Mouse (Mus musculus): ENCODE results near the gene Apbb2. TPM values are rescaled to one million over a fixed set of nuclear protein-coding genes. Genes with fewer than 3 reads are reported as not detected.

The Apbb2 gene
- polyA plus RNA-seq, 1 experiment from 2014 or later, result 39.5 TPM

DNA sequence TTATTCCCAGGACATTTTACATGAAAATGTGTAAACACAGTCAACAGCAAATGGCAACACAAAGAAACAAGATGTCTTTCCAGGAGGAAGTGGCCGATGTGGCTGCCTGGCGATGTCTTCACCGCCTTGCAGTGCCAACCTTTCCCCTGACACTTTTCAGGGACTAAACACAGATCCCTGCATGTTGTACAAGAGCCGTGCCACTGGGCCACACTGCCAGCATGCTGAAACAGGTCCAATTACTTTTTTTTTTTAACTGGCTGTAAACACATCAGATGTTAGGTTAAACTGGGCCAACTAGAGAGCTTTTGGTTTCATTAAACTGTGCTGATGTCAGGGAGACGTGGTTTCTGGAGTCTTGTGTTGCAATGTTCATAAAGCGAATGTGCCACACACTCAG lies 319.7 kb downstream of the Apbb2 start:
- 88% methylated on average over 6 of the region's 6 CpGs for WGBS

GRCm38 (mm10) chr5:66296116-66296515 lies 322.5 kb downstream of the Apbb2 start:
- H3K4me1 ChIP-seq (ENCODE audit: control insufficient read depth, insufficient read depth, low read length), result no peaks in the 10 kb centered on the region
- 93% methylated on average over 5 of the region's 5 CpGs for WGBS
- no peak for ATAC-seq (ENCODE audit: insufficient number of reproducible peaks, insufficient read depth, low FRiP score, low read depth)

More for the DNA sequence above, 319.7 kb downstream of the Apbb2 start:
- Histone ChIP-seq H3K27ac (ENCODE audit: low read length) (no peak overlapping the region), H3K36me3 (ENCODE audit: control insufficient read depth, insufficient read depth, low read length) (peaks cover 3% of the 10 kb centered on the region; the same call in 1 of the 2 replicates), H3K4me1 (ENCODE audit: control insufficient read depth, insufficient read depth, low read length) (no peaks in the 10 kb centered on the region), H3K9ac (replicated peaks; ENCODE audit: low read depth, low read length) (no peak overlapping the region), H3K4me3 (ENCODE audit: low read depth, low read length) (no peak overlapping the region), H3K4me2 (replicated peaks; ENCODE audit: low read depth, low read length) (no peak overlapping the region), H3K27me3 (ENCODE audit: control insufficient read depth, insufficient read depth, low read length) (no peaks in the 10 kb centered on the region), H3K9me3 (ENCODE audit: control insufficient read depth, low read depth, low read length) (no peaks in the 10 kb centered on the region)
- no peak for ATAC-seq (ENCODE audit: insufficient number of reproducible peaks, insufficient read depth, low FRiP score, low read depth)

DNA sequence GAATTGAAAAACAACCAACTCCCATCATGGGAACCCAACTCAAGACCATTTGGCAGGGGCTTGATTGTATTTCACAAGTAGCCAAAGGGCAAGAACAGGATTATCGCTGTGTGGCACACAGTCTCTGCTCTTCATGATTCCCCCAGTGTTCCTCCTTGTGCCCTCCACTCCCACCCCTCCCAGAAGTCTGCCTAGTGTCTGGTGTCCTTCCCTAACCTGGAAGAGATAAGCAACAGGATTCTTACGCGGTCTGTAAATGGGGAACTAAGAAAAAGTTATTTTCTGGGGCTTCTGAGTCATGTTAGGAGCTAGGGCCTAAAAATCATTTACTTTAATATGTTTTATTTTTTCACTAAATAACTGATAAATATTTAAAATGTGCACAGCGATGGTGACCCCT lies 323.6 kb downstream of the Apbb2 start:
- H3K36me3 ChIP-seq (ENCODE audit: control insufficient read depth, insufficient read depth, low read length), result no peaks in the 10 kb centered on the region

More at GRCm38 (mm10) chr5:66296116-66296515, 322.5 kb downstream of the Apbb2 start:
- Histone ChIP-seq H3K27ac (ENCODE audit: low read length) (no peak overlapping the region), H3K9me3 (ENCODE audit: control insufficient read depth, low read depth, low read length) (no peaks in the 10 kb centered on the region), H3K4me3 (ENCODE audit: low read depth, low read length) (no peak overlapping the region), H3K27me3 (ENCODE audit: control insufficient read depth, insufficient read depth, low read length) (no peaks in the 10 kb centered on the region), H3K36me3 (ENCODE audit: control insufficient read depth, insufficient read depth, low read length) (no peaks in the 10 kb centered on the region), H3K4me2 (replicated peaks; ENCODE audit: low read depth, low read length) (no peak overlapping the region), H3K9ac (replicated peaks; ENCODE audit: low read depth, low read length) (no peak overlapping the region)

DNA sequence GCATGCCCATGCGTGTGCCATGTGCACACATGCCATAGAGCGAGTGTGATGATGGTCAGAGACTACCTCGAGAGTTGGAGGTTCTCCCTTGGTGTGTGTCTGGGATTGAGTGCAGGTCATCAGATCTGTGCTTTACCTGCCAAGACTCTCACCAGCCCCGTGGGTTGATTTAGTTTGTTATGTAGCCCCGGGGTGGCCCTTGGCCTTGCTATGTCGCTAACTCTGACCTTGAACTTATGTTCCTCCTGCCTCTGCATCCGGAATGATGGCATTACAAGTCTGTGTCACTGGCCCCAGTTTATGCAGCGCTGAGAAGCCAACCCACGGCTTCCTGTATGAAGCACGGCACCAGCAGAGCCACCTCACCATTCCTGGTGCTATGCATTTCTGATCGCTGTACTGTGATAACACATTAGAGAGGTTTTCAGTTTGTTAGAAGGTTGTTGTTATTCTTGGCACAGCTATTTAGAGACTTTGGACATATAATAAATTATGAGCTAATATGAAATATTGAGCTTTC lies 324.4 kb downstream of the Apbb2 start:
- Histone ChIP-seq H3K9me3 (ENCODE audit: control insufficient read depth, low read depth, low read length) (no peaks in the 10 kb centered on the region), H3K9ac (replicated peaks; ENCODE audit: low read depth, low read length) (no peak overlapping the region), H3K27me3 (ENCODE audit: control insufficient read depth, insufficient read depth, low read length) (no peaks in the 10 kb centered on the region), H3K4me2 (replicated peaks; ENCODE audit: low read depth, low read length) (no peak overlapping the region), H3K4me3 (ENCODE audit: low read depth, low read length) (no peak overlapping the region), H3K27ac (ENCODE audit: low read length) (no peak overlapping the region), H3K4me1 (ENCODE audit: control insufficient read depth, insufficient read depth, low read length) (no peaks in the 10 kb centered on the region), H3K36me3 (ENCODE audit: control insufficient read depth, insufficient read depth, low read length) (no peaks in the 10 kb centered on the region)
- no peak for ATAC-seq (ENCODE audit: insufficient number of reproducible peaks, insufficient read depth, low FRiP score, low read depth)
- WGBS, result 91% methylated on average over 11 of the region's 11 CpGs

More for the DNA sequence above, 323.6 kb downstream of the Apbb2 start:
- no peak overlapping the region for H3K9ac ChIP-seq (replicated peaks; ENCODE audit: low read depth, low read length)
- H3K4me2 ChIP-seq (replicated peaks; ENCODE audit: low read depth, low read length), result no peak overlapping the region
- no peak overlapping the region for H3K4me3 ChIP-seq (ENCODE audit: low read depth, low read length)
- WGBS, result 92% methylated on average over 4 of the region's 4 CpGs
- H3K27me3 ChIP-seq (ENCODE audit: control insufficient read depth, insufficient read depth, low read length), result no peaks in the 10 kb centered on the region
- no peak overlapping the region for H3K27ac ChIP-seq (ENCODE audit: low read length)
- H3K4me1 ChIP-seq (ENCODE audit: control insufficient read depth, insufficient read depth, low read length), result no peaks in the 10 kb centered on the region
- no peak for ATAC-seq (ENCODE audit: insufficient number of reproducible peaks, insufficient read depth, low FRiP score, low read depth)
- no peaks in the 10 kb centered on the region for H3K9me3 ChIP-seq (ENCODE audit: control insufficient read depth, low read depth, low read length)

DNA sequence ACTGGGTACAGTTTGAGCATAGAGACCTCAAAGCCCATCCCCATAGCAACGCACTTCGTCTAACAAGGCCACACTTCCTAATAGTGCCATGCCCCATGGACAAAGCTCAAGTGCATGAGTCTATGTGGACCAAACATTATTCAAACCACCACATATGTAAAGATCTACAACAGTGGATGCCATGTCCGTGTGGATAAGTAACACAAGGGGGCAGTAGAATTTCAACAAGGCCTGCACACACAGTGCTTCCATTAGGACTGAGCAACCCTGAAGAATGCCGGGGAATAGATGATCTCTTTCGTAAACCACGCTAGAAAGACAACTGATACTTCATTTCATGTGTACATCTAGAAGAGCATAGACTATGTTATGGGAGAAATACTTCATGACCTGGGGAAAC lies 337.8 kb downstream of the Apbb2 start:
- H3K4me2 ChIP-seq (replicated peaks; ENCODE audit: low read depth, low read length), result no peak overlapping the region

DNA sequence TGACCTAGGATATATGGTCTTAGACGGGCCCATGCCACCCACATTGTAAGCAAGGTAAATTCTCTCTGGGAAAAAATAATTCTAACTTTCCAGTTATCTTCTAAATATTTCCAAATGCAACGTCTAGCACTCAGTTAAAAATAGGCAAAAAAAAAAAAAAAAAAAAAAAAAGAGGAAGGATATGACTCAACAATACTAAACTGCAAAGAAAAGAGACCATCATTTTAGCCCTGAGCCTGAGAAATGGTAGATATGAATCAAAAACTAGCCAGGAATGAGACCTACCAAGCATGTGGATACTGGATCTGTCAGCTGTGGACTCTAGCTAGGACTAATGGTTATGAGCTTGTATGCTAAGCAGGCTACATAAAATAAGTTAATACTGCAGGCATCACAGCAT lies 338.9 kb downstream of the Apbb2 start:
- Histone ChIP-seq H3K36me3 (ENCODE audit: control insufficient read depth, insufficient read depth, low read length) (no peaks in the 10 kb centered on the region), H3K4me2 (replicated peaks; ENCODE audit: low read depth, low read length) (no peak overlapping the region), H3K9me3 (ENCODE audit: control insufficient read depth, low read depth, low read length) (no peaks in the 10 kb centered on the region), H3K27ac (ENCODE audit: low read length) (no peak overlapping the region), H3K9ac (replicated peaks; ENCODE audit: low read depth, low read length) (no peak overlapping the region), H3K4me3 (ENCODE audit: low read depth, low read length) (no peak overlapping the region), H3K4me1 (ENCODE audit: control insufficient read depth, insufficient read depth, low read length) (no peaks in the 10 kb centered on the region), H3K27me3 (ENCODE audit: control insufficient read depth, insufficient read depth, low read length) (no peaks in the 10 kb centered on the region)
- ATAC-seq (ENCODE audit: insufficient number of reproducible peaks, insufficient read depth, low FRiP score, low read depth), result no peak
- WGBS, result 79% methylated on average over 2 of the region's 2 CpGs

More for the DNA sequence above, 337.8 kb downstream of the Apbb2 start:
- H3K4me3 ChIP-seq (ENCODE audit: low read depth, low read length), result no peak overlapping the region
- WGBS, result 77% methylated on average over 6 of the region's 6 CpGs
- H3K9me3 ChIP-seq (ENCODE audit: control insufficient read depth, low read depth, low read length), result no peaks in the 10 kb centered on the region
- no peaks in the 10 kb centered on the region for H3K27me3 ChIP-seq (ENCODE audit: control insufficient read depth, insufficient read depth, low read length)
- H3K36me3 ChIP-seq (ENCODE audit: control insufficient read depth, insufficient read depth, low read length), result no peaks in the 10 kb centered on the region
- no peaks in the 10 kb centered on the region for H3K4me1 ChIP-seq (ENCODE audit: control insufficient read depth, insufficient read depth, low read length)
- H3K27ac ChIP-seq (ENCODE audit: low read length), result no peak overlapping the region
- H3K9ac ChIP-seq (replicated peaks; ENCODE audit: low read depth, low read length), result no peak overlapping the region
- ATAC-seq (ENCODE audit: insufficient number of reproducible peaks, insufficient read depth, low FRiP score, low read depth), result no peak

DNA sequence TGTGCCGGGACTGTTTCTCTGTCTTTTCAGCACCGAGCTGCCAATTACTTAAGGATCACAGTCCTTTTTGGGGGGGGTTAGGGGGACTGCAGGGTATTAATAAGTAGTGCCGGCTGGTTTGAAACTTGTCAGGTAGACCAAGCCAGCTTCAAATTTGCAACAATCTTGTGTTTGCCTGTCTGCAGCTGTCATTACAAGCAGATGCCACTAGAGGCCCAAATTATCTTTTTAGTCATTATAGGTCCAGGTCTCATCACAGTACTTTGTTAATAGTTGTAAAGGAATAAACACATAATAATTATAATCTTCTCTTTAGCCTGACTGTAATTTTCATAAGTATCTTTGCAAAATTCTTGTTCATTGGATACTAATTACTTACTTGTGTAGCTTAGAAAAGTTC lies 344.2 kb downstream of the Apbb2 start:
- Histone ChIP-seq H3K36me3 (ENCODE audit: control insufficient read depth, insufficient read depth, low read length) (no peaks in the 10 kb centered on the region), H3K9me3 (ENCODE audit: control insufficient read depth, low read depth, low read length) (no peaks in the 10 kb centered on the region), H3K27ac (ENCODE audit: low read length) (no peak overlapping the region), H3K27me3 (ENCODE audit: control insufficient read depth, insufficient read depth, low read length) (no peaks in the 10 kb centered on the region), H3K9ac (replicated peaks; ENCODE audit: low read depth, low read length) (no peak overlapping the region), H3K4me2 (replicated peaks; ENCODE audit: low read depth, low read length) (no peak overlapping the region), H3K4me1 (ENCODE audit: control insufficient read depth, insufficient read depth, low read length) (no peaks in the 10 kb centered on the region), H3K4me3 (ENCODE audit: low read depth, low read length) (no peak overlapping the region)
- WGBS, result 60% methylated on average over 3 of the region's 3 CpGs
- no peak for ATAC-seq (ENCODE audit: insufficient number of reproducible peaks, insufficient read depth, low FRiP score, low read depth)

DNA sequence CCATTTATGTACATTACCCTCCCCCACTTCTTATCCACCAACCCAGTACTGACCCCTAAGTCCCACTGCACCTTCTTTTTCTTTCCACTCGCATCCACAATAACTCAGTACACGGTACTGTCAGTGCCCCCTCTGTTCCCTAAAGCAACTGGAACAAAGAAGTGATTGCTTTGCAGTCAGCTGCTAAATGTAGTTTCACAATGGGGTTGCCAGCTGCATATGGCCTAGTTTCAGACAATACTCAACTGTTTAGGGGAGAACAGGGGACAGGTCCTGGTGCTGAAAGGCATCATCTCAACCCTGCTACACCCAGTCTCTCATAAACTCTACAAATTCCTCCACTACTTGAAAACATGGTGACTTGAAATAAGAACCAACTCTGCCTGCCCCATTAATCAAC lies 347.4 kb downstream of the Apbb2 start:
- H3K9me3 ChIP-seq (ENCODE audit: control insufficient read depth, low read depth, low read length), result no peaks in the 10 kb centered on the region
- H3K9ac ChIP-seq (replicated peaks; ENCODE audit: low read depth, low read length), result no peak overlapping the region
- no peak overlapping the region for H3K4me3 ChIP-seq (ENCODE audit: low read depth, low read length)
- no peak for ATAC-seq (ENCODE audit: insufficient number of reproducible peaks, insufficient read depth, low FRiP score, low read depth)
- no peak overlapping the region for H3K27ac ChIP-seq (ENCODE audit: low read length)
- H3K36me3 ChIP-seq (ENCODE audit: control insufficient read depth, insufficient read depth, low read length), result no peaks in the 10 kb centered on the region
- H3K27me3 ChIP-seq (ENCODE audit: control insufficient read depth, insufficient read depth, low read length), result no peaks in the 10 kb centered on the region
- H3K4me1 ChIP-seq (ENCODE audit: control insufficient read depth, insufficient read depth, low read length), result no peaks in the 10 kb centered on the region
- H3K4me2 ChIP-seq (replicated peaks; ENCODE audit: low read depth, low read length), result no peak overlapping the region
- 80% methylated on average over 2 of the region's 2 CpGs for WGBS

DNA sequence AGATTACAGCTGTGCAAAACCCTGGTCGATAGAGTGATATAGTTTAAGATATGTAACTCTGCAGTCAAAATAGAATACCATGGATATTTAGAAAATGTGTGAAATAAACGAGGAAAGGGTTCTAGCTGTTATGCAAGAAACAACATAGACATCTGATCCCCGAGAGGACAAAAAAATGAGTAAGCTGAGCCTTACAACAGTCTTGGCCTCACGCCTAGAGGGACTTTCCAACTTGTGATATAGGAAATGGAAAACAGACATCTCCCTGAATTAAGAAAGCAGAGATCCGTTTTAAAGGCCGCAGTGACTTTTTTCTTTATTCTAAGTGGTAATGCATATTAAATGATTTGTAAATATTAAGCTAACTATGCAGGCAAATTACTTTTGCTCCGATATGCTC lies 349.0 kb downstream of the Apbb2 start:
- no peaks in the 10 kb centered on the region for H3K36me3 ChIP-seq (ENCODE audit: control insufficient read depth, insufficient read depth, low read length)
- H3K9ac ChIP-seq (replicated peaks; ENCODE audit: low read depth, low read length), result no peak overlapping the region
- H3K4me1 ChIP-seq (ENCODE audit: control insufficient read depth, insufficient read depth, low read length), result no peaks in the 10 kb centered on the region
- H3K9me3 ChIP-seq (ENCODE audit: control insufficient read depth, low read depth, low read length), result no peaks in the 10 kb centered on the region
- no peak overlapping the region for H3K4me3 ChIP-seq (ENCODE audit: low read depth, low read length)
- H3K27me3 ChIP-seq (ENCODE audit: control insufficient read depth, insufficient read depth, low read length), result no peaks in the 10 kb centered on the region
- WGBS, result 73% methylated on average over 7 of the region's 7 CpGs
- H3K27ac ChIP-seq (ENCODE audit: low read length), result no peak overlapping the region
- ATAC-seq (ENCODE audit: insufficient number of reproducible peaks, insufficient read depth, low FRiP score, low read depth), result no peak
- no peak overlapping the region for H3K4me2 ChIP-seq (replicated peaks; ENCODE audit: low read depth, low read length)

All from stomach, embryonic 14.5 days (tissue).